Mouse (Mus musculus) forebrain, embryonic 15.5 days (tissue): ENCODE results near the gene Mrtfa. TPM values are rescaled to one million over a fixed set of nuclear protein-coding genes. Genes with fewer than 3 reads are reported as not detected.

Experiments used
- ATAC-seq: fragments of 200-750 bp; cut with Nextera tagmentation; replicated peaks from 2 replicates; pipeline ENCODE4 v1.8.0; 2017; ENCODE audit warnings: mild to moderate bottlenecking, moderate TSS enrichment, moderate library complexity
- H3K27ac ChIP-seq: fragments of 300-500 bp; sonication (generic); replicated peaks from 2 replicates; pipeline ENCODE4 v1.5.1; 2015; ENCODE audit warnings: mild to moderate bottlenecking, inconsistent platforms
- H3K27me3 ChIP-seq: fragments of 300-500 bp; sonication (generic); 2 replicates; pipeline ENCODE4 v1.6.1; 2015; ENCODE audit warnings: inconsistent platforms
- H3K36me3 ChIP-seq: fragments of 300-500 bp; sonication (generic); 2 replicates; pipeline ENCODE4 v1.6.1; 2015; ENCODE audit warnings: mild to moderate bottlenecking, inconsistent platforms
- H3K4me1 ChIP-seq: fragments of 300-500 bp; sonication (generic); 2 replicates; pipeline ENCODE4 v1.6.1; 2015; ENCODE audit warnings: inconsistent platforms
- H3K4me2 ChIP-seq: fragments of 300-500 bp; sonication (generic); replicated peaks from 2 replicates; pipeline ENCODE4 v1.6.1; 2015; ENCODE audit warnings: mild to moderate bottlenecking, inconsistent platforms
- H3K4me3 ChIP-seq: fragments of 300-500 bp; sonication (generic); 2 replicates; pipeline ENCODE4 v1.5.1; 2015; ENCODE audit warnings: mild to moderate bottlenecking, inconsistent platforms
- H3K9ac ChIP-seq: fragments of 300-500 bp; sonication (generic); replicated peaks from 2 replicates; pipeline ENCODE4 v1.6.1; 2015; ENCODE audit warnings: mild to moderate bottlenecking, inconsistent platforms
- H3K9me3 ChIP-seq: fragments of 300-500 bp; sonication (generic); 2 replicates; pipeline ENCODE4 v1.6.1; 2016; ENCODE audit warnings: inconsistent platforms
- WGBS: fragments of 180-500 bp; shearing (Covaris S2); methylation state at CpG from one replicate; pipeline ENCODE4 v1.1.7; 2015; ENCODE audit warnings: mixed read lengths; 5-methylcytosine and 5-hydroxymethylcytosine counted together
- polyA plus RNA-seq: library from polyadenylated mRNA; unstranded; fragments of >200 nt; fragmentation: Nextera tagmentation; extraction: Ambion mirVana; gene quantifications from 2 replicates; pipeline ENCODE4 v1.2.1, GENCODE M21; 2015

The Mrtfa gene
- polyA plus RNA-seq, 1 experiment from 2014 or later = 24.1 TPM

DNA sequence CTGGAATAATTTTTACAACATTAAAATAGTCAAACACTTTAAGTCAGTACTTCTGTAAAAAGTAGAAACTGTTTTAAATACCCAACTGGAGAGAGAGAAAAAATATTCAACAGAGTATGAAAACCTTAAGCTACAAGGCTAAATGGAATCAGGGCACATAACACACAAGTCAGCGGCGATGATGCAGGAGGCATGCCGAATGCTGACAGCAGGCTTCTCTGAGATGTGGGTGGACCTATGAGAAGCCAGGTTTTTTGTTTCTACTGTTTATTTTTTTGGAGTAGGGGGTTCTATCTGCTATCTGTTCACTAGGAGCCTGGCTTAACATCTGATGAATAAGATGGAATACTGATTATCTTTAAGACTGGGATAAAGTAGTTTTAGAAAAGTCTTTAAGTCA is 80.2 kb downstream of the Mrtfa start:
- Histone ChIP-seq H3K36me3 (no peaks in the 10 kb centered on the region), H3K4me3 (no peak overlapping the region), H3K27me3 (no peaks in the 10 kb centered on the region), H3K9ac (no peak overlapping the region), H3K9me3 (no peaks in the 10 kb centered on the region), H3K4me1 (peaks cover 15% of the 10 kb centered on the region), H3K27ac (no peak overlapping the region), H3K4me2 (no peak overlapping the region)
- 89% methylated on average over 3 of the region's 3 CpGs for WGBS
- no peak for ATAC-seq

DNA sequence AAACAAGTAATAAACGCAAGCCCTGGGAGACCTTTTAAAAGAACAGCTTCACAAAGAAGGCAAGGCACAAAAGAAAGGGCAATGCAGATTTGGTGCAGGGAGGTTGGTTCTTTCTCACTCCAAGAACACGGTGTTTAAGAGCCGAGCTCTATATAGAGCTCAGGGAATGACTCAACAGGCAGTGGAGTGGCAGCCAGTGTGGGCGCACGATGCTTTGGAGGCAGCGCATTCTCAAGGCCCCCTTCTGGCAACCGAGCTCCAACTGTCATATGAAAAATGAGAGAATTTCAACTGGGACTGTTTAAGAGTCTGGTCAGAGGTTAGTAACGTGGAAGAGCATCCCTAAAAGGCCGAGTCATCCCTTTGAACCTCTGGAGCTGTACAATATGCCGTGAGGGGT is 84.6 kb downstream of the Mrtfa start:
- Histone ChIP-seq H3K4me3 (no peak overlapping the region), H3K4me1 (peaks cover 41% of the 10 kb centered on the region), H3K27me3 (no peaks in the 10 kb centered on the region), H3K9me3 (no peaks in the 10 kb centered on the region), H3K27ac (no peak overlapping the region), H3K36me3 (no peaks in the 10 kb centered on the region), H3K4me2 (no peak overlapping the region), H3K9ac (no peak overlapping the region)
- 16% methylated on average over 10 of the region's 10 CpGs for WGBS
- ATAC-seq = no peak

DNA sequence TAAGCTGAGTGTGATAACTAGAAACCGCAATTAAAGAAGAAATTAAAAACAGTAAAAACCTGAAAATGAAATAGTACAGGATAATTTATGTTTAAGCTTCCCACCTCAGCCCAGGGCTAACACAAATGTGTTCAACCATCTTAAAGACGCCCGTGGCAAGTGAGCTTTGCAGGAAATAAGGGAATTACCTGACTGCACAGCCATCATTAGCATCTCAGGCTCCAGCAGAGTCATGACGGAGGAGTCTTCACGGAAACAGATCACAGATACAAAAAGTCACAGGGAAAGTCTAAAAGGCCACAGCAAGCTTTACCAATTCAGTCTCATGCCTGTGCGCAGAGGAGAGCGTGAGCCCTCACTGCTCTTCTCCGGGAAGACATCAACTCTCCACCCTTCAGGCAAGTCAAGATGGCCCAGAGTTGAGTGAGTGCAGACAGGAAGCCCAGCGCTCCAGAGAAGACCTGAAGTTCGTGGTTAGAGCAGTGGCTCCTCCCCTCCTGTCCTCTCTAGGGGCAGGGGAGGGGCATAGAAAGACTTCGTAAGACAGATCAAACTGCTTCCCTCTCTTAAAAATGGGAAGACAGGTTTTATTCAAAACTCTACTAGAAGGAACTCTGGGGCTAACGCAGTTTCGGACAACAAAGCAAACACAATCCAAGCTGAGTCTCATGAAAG is 85.8 kb downstream of the Mrtfa start:
- Histone ChIP-seq H3K9ac (no peak overlapping the region), H3K36me3 (no peaks in the 10 kb centered on the region), H3K27me3 (no peaks in the 10 kb centered on the region), H3K27ac (no peak overlapping the region), H3K9me3 (no peaks in the 10 kb centered on the region), H3K4me1 (peaks cover 41% of the 10 kb centered on the region), H3K4me3 (no peak overlapping the region), H3K4me2 (peak overlapping the region; percentile 16)
- ATAC-seq = no peak
- WGBS = 29% methylated on average over 13 of the region's 13 CpGs

DNA sequence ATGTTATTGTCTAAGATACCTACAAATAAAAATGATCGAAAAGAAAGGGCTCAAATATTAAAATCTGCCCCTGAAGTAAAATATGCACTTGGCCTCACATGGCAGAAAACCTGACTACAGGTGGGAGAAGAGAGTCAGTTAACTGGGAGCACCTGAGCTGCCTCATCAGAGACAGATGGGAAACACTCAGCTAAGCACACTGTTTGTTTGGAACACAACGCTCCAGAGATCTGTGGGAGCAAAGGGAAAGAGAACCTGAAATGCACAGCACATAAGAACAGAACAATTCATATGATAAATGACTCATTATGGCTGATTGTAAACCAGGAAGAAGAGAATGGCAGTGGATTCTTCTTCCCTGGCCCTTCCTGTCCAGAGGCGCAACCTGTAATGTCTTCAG is 87.1 kb downstream of the Mrtfa start:
- H3K9me3 ChIP-seq = no peaks in the 10 kb centered on the region
- peaks cover 41% of the 10 kb centered on the region for H3K4me1 ChIP-seq
- WGBS = 64% methylated on average over 3 of the region's 3 CpGs
- no peak overlapping the region for H3K4me2 ChIP-seq
- no peak overlapping the region for H3K9ac ChIP-seq
- ATAC-seq = no peak
- H3K4me3 ChIP-seq = no peak overlapping the region
- H3K36me3 ChIP-seq = no peaks in the 10 kb centered on the region
- H3K27ac ChIP-seq = no peak overlapping the region
- H3K27me3 ChIP-seq = no peaks in the 10 kb centered on the region

DNA sequence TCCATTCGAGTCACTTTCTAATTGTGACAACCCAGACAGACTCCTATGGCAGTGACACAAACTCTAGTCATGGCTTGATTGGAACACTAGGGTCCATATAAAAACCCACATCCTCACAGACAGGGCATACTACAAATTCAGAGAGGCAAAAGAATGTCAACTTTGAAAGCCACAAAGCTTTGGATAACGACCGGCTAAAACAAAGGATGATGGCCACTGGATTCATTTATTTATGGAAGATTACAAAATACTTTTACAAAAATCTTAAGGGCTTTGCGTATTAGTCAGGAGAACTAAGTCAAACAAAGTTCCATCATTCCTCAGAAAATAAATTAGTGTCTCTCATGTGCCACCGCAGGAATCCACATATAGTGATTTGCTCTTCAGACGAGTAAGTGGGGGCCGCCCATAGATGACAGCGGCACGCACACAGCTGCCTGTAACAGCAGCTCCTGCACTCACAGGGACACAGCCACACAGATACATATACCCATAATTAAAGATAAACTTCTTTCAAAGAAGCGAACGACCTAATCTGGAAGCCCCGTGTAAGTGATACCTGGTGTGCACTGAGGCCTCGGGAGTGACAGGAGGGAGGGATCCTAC is 88.2 kb downstream of the Mrtfa start:
- 60% methylated on average over 13 of the region's 13 CpGs for WGBS
- Histone ChIP-seq H3K4me2 (no peak overlapping the region), H3K27ac (no peak overlapping the region), H3K9me3 (no peaks in the 10 kb centered on the region), H3K36me3 (no peaks in the 10 kb centered on the region), H3K27me3 (no peaks in the 10 kb centered on the region), H3K4me1 (peaks cover 43% of the 10 kb centered on the region), H3K9ac (no peak overlapping the region), H3K4me3 (no peak overlapping the region)
- ATAC-seq = no peak

DNA sequence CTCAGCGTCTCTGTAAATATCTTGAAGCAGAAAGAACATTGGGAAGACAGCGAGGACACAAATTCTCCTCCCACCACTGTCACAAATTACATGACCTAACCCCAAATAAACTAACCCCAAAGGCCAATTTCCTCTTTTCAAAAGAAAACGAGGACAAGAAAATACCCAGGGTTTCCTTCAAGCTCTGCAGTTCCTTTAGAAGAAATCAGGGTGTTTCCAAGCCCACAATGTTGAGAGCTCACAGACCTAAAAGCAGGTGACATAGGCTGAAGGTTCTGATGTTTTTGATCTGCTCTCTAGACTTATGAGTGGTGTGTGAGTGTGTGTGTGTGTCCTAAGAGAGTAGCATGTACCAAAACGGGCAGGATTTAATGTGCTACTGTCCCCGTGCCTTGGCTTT is 89.2 kb downstream of the Mrtfa start:
- Histone ChIP-seq H3K27me3 (no peaks in the 10 kb centered on the region), H3K27ac (no peak overlapping the region), H3K9ac (no peak overlapping the region), H3K9me3 (no peaks in the 10 kb centered on the region), H3K4me3 (no peak overlapping the region), H3K4me2 (no peak overlapping the region), H3K36me3 (no peaks in the 10 kb centered on the region), H3K4me1 (peaks cover 40% of the 10 kb centered on the region)
- WGBS = 68% methylated on average over 5 of the region's 5 CpGs
- ATAC-seq = no peak

DNA sequence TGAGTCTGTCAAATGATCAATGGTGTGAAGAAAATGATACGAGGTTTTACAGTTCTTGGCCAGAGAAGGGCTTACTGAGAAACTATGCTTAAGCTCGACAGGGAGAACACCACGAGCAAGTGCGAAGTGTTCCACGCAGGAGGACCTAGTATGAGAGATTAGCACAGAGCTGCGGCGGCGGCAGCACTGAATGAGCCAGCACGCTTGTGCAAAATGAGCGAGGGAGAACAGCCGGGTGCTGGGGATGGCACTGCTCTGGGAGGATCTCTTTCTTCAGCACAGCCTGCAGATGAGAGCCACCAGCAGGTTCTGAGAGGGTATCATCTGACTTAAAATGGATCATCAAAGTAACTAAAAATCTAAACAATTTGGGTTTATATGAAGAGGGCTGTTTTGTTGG is 91.3 kb downstream of the Mrtfa start:
- no peak overlapping the region for H3K4me3 ChIP-seq
- H3K9me3 ChIP-seq = no peaks in the 10 kb centered on the region
- 88% methylated on average over 11 of the region's 11 CpGs for WGBS
- no peak overlapping the region for H3K9ac ChIP-seq
- H3K27me3 ChIP-seq = no peaks in the 10 kb centered on the region
- no peaks in the 10 kb centered on the region for H3K36me3 ChIP-seq
- H3K4me1 ChIP-seq = peaks cover 21% of the 10 kb centered on the region
- H3K27ac ChIP-seq = no peak overlapping the region
- no peak overlapping the region for H3K4me2 ChIP-seq
- ATAC-seq = no peak

DNA sequence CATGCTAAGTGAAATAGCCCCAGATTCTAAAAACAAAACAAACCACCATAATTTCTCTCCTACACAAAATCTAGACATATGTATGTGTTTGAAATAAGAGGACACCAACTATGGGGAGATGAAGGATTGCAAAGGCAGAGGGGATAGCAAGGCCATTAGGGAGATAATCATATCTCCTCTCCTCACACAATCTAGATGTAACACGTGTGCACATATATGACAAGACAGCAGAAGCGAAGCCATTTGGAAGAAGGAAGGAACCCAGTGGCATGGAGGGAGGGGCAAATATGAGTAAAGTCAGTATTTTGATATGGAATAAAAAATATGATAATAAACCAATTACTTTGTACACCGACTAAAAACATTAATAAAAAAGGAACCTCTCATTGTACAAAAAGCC is 91.9 kb downstream of the Mrtfa start:
- no peak overlapping the region for H3K27ac ChIP-seq
- no peaks in the 10 kb centered on the region for H3K36me3 ChIP-seq
- no peaks in the 10 kb centered on the region for H3K9me3 ChIP-seq
- no peak overlapping the region for H3K4me2 ChIP-seq
- no peak overlapping the region for H3K4me3 ChIP-seq
- ATAC-seq = no peak
- WGBS = 88% methylated on average over 3 of the region's 3 CpGs
- peaks cover 17% of the 10 kb centered on the region for H3K4me1 ChIP-seq
- no peaks in the 10 kb centered on the region for H3K27me3 ChIP-seq
- H3K9ac ChIP-seq = no peak overlapping the region

DNA sequence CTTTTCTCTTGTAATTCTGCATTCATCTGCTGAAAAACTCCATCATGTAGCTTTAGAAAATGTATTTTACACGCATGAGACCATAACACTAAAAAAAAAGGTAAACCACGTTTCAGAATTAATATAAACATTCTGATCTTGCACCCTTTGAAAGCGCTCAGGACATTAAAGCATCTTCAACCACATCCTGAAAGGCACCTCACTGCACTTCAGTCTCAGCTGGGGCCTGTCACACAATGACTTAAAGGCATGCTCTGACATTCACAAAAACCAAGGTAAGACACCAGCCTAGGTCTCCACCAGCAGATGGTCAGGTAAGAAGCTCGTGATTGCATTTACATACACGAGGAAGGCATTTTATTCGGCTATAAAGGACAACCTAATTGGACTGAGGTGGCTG is 92.7 kb downstream of the Mrtfa start:
- Histone ChIP-seq H3K4me2 (no peak overlapping the region), H3K9ac (no peak overlapping the region), H3K4me3 (no peak overlapping the region), H3K27ac (no peak overlapping the region), H3K36me3 (no peaks in the 10 kb centered on the region), H3K9me3 (no peaks in the 10 kb centered on the region), H3K27me3 (no peaks in the 10 kb centered on the region), H3K4me1 (peaks cover 9% of the 10 kb centered on the region)
- ATAC-seq = no peak
- 78% methylated on average over 6 of the region's 6 CpGs for WGBS

DNA sequence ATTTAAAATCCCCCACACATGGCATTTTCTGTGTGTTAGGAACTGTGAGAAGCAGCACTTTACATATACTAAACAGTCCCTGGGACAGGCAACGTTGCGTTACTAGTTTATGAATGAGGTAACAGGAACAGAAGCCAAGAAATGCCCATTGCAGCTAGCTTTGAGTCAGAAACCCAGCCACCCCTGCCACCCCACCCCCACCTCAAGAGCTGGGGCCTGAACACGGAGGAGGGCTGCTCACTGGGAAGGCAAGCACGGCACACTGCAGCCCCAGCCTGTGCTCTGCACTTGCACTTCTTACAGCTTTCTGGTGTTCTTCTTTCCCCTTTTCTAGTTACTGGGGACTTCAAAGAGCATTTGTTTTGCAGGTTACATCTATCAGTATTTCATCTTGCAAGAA is 93.1 kb downstream of the Mrtfa start:
- Histone ChIP-seq H3K27me3 (no peaks in the 10 kb centered on the region), H3K9ac (no peak overlapping the region), H3K4me1 (peaks cover 6% of the 10 kb centered on the region), H3K36me3 (no peaks in the 10 kb centered on the region), H3K4me2 (no peak overlapping the region), H3K9me3 (no peaks in the 10 kb centered on the region), H3K4me3 (no peak overlapping the region), H3K27ac (no peak overlapping the region)
- 27% methylated on average over 4 of the region's 4 CpGs for WGBS
- no peak for ATAC-seq

DNA sequence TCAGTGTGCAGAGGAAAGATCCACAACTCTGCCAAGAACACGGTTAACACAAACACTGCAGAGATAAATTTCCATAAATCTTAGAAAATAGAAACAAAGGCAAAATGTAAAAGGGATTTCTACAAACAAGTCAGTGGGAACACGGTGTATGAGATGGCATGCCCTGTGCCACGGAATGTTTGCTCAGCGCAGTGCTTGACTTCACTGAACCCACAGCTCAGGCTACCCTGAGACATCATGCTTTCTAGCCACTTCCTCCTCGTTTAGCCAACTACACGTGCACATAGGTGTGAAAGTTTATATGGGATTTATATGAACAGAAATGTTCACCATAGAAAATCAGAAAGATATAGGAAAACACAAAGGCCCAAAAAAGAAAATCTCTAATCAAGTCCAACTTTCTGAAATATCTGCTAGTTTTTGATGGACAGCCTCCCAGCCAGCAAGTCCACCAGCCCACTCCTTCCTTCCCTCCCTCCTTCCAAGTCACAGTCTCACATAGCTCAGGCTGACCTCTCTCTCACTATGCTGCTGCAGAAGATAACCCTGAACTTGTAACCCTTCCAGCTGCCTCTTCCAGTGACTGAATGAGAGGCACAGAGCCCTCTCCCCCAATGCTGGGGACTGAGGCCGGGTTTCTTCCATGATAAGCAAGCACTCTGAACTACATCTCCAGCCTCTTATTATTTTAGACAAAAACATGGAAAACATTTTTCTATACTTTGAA is 94.1 kb downstream of the Mrtfa start:
- no peaks in the 10 kb centered on the region for H3K27me3 ChIP-seq
- H3K4me3 ChIP-seq = no peak overlapping the region
- no peak overlapping the region for H3K4me2 ChIP-seq
- peaks cover 6% of the 10 kb centered on the region for H3K4me1 ChIP-seq
- no peaks in the 10 kb centered on the region for H3K9me3 ChIP-seq
- no peak overlapping the region for H3K27ac ChIP-seq
- ATAC-seq = no peak
- WGBS = 79% methylated on average over 7 of the region's 7 CpGs
- no peaks in the 10 kb centered on the region for H3K36me3 ChIP-seq
- no peak overlapping the region for H3K9ac ChIP-seq

DNA sequence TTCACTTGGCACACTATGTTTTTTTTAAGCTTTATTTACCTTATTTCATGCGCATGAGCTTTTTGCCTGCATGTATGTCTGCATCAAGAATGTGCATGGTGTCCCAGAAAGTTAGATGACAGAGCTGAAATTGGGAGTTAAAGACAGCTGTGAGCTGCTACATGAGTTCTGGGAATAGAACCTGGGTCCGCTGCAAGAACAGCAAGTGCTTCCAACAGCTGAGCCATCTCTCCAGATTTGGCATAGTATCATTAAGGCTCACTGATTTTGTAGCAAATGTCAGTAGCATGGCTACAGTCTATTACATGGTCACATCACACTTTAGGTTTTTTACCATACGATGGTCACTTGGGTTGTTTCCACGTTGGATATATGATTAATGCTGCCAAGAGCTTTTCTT is 97.5 kb downstream of the Mrtfa start:
- WGBS = 93% methylated on average over 4 of the region's 4 CpGs
- H3K9me3 ChIP-seq = no peaks in the 10 kb centered on the region
- no peak for ATAC-seq
- peaks cover 6% of the 10 kb centered on the region for H3K4me1 ChIP-seq
- no peak overlapping the region for H3K27ac ChIP-seq
- H3K4me3 ChIP-seq = no peak overlapping the region
- H3K36me3 ChIP-seq = no peaks in the 10 kb centered on the region
- H3K9ac ChIP-seq = no peak overlapping the region
- no peak overlapping the region for H3K4me2 ChIP-seq
- H3K27me3 ChIP-seq = no peaks in the 10 kb centered on the region
